Mouse (Mus musculus) T-helper 1 cell (primary cell): ENCODE measurements at regions not wholly inside any gene's neighbourhood (a gene's known extent, or its start where the extent isn't known, plus 50 kb on each side); places are given as distances from the start of the nearest gene placed in this dataset.

Source experiments
- in situ Hi-C: fragments of 300-600 bp; cut with MboI, MseI; formaldehyde crosslinking; loops from one replicate; pipeline ENCODE4 v1.15.1; 2025; ENCODE audit warnings: high pct_unique_total_duplicates

DNA sequence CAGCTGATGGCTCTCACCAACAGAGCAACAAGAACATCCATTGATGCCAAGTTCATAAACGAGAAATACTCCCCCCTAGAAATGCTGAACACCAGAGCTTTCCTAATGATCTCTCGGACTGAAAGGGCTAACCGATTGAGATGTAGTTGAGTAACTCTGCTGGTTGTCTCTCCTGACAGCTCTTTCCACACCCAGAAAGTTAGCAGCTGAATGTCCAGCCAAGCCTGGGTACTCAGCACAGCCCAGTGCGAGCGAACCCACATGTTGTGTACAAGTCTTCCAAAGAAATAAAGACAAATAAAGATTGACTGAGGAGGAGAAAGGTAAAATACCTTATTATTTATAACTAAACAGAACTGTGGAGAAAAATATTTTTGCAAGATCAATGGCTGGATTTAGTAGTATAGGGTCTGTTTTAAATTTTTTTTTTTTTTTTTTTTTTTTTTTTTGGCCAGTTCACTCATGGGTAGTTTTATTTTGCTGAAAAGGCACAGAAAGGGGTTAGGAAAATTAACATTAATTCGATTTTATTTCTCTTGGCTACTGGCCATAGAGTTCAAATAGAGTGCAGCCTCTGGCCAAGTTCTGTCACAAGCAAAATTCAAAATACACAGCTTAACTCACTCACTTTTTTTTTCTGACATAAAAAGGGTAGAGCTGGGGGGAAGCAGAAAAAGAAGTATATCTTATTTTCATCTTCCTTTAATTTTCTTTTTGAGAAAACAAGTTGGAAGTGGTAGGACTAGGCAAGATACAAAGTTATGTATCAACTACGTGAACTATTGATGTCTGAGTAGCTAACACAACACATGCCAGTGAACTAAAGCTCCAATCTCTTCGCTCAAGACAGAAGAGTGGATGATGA is 261.2 kb upstream of the Npvf start:
- in situ Hi-C loops: no loop called here

DNA sequence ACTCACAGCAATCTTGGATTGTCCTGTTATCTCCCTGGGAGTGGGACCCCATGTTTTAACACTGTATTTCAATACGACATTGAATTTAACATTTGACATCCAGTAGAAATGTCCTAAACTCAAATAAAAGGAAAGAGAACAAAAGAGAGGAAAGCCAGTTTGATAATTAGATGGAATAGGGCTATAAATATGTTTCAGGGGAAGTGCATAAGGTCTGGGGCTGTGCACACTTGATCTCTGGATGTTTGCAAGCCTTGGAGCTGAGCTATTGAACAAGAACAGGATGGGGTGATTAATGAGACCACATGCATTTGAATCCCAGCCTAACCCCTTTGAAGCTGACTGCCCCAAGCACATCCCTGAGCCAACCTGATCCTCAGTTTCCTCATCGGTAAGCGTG is 264.0 kb upstream of the Npvf start:
- in situ Hi-C loops: no loop called here

DNA sequence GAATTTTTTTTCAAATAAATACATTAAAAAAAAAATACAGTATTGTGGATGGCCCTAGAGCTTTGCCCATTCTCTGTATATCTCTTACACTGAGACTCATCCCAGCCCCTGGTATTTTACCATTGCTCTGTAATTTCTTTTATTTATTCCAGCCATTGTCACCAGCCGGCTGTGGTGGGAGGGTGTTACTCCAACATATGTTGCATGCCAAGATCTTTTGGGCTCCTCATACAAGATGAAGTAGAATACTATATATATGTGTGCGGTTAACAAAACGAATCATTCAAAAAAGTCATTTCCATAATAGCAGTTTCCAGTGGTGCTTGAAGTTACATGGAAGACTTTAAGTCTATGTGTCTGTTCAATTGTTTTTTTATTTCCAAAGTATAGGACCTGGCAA is 268.0 kb upstream of the Npvf start:
- in situ Hi-C loops: no loop called here

DNA sequence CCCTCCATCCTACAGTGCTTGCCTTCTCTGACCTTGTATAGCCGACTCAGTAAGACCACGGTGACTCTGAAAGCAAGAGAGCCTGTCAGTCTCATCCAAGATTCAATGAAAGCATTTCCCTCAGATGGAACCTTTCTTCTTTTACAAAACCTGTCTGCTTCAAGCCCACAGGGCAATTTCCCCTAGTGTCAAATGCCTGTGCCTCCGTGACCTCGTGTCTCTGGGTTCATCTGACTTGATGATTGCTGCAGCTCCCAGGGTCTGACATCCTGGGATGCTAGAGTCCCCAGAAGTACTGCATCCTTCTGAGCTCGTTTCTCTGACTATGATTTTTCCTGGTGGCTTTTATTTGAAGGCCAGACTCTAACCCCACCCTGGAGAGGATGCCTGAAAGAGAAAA is 270.3 kb upstream of the Npvf start:
- in situ Hi-C loops: no loop called here

DNA sequence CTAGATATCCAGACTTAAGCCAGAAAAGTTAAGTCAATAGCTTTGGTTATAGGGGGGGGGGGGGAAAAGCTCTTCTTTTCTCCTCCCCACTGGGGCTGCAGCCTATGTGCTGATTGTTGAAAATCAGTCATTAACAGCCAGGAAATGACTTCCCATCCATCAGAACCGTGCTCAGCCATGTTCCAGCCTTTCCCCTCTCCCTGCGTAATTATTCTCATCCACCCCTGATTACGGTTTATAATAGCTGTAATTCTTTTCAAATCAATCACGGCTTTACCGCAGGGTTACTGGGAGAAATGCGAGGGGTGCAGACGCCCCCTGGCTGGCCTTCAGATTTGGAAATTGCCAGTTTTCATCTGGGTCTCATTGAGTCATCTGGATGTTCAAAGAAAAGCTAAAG is 270.8 kb upstream of the Npvf start:
- in situ Hi-C loops: no loop called here

DNA sequence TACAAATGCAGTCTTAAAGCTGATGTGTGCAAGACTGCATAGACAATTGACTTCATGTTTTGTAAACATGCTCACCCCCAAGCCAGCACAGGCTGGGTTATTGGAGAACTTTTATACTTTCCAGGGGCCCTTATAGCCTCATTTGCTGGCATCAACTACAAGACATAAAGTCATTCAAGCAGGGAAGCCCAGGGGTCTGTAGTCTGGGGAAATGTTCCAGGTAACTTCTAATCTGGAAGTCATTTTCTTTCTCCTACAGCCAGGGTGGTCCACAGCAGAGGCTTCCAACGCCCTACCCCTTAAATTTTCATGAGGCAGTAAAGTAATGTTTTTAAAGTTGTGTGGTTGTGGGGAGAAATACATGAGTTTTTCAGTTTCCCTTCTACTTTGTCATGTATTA is 272.1 kb upstream of the Npvf start:
- in situ Hi-C loops: no loop called here

DNA sequence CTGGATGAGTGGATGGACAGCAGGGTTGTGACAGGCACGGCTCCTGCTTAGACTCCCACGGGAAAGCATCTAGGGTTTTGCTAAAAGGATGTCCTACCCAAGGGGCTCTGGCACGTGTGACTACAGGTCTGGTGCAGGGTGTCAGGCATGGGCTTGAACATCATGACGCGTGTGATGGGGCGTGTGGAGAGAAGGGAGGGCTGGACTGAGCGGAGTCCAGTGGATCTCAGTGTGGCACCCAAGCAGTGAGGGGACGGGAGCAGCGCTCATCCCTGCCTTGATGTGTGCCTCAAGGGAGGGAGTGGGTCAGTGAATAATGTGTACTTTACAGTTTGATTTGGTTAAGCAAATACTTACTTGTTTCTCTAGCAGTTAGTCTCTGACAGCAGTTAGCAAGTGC is 275.3 kb upstream of the Npvf start:
- in situ Hi-C loops: no loop called here

DNA sequence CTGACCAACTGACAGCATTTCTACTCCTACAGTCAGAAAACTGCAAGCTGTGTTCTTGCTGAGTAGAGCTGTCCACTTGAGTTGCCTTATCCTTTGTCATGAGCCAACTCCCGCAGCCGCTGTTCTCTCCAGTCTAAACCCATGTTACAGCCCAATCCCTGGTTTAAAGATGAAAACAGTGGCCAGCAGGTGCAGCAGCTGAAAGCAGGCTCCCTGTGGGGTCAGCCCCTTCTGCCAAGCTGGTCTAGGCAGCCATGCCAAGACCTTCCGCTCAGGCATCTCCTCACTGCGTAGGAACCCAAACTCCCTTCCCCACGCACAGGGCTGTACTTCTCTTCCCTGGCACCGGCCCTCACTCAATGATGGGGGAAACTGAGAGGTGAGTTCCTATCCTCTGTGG is 279.3 kb upstream of the Npvf start:
- in situ Hi-C loops: loop anchor here (5.0 kb wide), 2 partner anchors 121 to 234 kb away; no protein-coding TSS in a partner anchor

DNA sequence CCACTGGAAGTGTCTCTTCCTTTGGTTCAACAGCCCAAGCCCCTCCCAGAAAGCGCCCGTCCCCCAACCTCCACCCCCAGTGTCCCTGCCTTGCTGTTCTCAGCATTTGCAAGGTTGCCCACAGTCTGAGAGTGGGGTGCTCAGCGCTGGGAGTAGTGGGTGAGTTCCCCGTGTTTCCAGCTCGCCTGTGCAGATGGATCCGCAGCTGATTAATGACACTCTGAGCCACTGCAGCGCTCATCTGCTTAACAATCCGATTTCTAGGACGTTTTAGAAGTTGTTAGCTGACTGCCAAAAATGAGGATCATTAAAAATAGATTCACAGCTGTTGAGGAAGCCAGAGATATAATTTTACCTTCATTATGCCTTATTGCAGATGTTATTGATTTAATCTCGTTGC is 280.0 kb upstream of the Npvf start:
- in situ Hi-C loops: loop anchor here (5.0 kb wide), 2 partner anchors 122 to 233 kb away; no protein-coding TSS in a partner anchor

DNA sequence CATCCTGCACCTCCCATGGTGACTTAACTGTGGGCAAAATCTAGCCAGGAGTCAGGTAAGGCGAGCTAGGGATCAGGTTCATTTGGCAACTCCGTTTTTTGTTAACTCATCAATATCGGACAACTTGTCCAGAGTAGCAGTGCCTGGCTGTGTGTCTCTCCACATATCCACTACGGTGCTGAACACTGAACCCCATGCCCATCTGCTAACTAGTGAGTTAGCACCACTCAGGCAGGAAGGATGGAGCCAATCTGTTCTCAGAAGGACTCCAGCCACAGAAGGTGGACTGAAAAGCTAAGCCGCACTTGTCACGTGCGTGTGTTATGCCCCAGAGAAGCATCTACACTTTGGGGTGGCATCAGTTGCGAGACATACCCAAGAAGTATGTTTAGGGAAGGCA is 282.1 kb upstream of the Npvf start:
- in situ Hi-C loops: loop anchor here (5.0 kb wide), 1 partner anchor 254 kb away; no protein-coding TSS in a partner anchor

DNA sequence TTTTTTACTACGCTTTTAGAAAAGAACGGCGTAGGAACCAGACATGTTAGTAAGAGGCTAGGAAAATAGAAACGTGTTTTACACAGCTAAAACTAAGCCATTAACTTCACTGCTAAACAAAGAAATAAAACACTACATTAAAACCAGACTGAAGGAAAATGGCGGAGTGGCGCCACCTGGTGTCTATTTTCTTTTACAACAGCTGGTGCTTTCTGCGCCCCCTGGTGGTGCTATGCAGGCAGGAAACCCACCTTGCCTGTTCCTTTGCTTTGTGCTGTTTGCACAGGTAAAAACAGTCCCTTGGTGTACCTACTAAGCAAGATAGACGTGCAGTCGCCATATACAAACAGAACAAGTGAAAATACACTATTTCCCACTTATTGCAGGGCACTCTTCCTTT is 282.9 kb upstream of the Npvf start:
- in situ Hi-C loops: loop anchor here (5.0 kb wide), 1 partner anchor 255 kb away; no protein-coding TSS in a partner anchor

DNA sequence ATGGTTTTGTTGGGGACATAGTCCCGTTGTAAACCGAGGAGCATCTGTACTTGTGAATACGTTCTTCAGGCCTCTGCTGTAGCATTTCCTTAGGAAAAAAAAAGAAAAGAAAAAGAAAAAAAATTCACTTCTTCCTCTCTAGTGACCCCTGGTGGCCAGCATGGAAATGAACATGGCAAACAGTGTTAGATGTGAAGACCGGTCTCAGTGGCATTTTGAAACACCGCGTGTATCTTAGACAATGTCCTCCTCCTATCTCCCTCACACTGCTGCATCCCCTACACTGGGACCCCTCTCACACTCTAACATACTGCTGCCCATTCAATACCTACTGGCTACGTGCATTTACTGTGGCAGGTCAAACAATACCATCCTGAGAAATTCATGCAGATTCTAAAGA is 284.6 kb upstream of the Npvf start:
- in situ Hi-C loops: loop anchor here (5.0 kb wide), 1 partner anchor 257 kb away; no protein-coding TSS in a partner anchor

DNA sequence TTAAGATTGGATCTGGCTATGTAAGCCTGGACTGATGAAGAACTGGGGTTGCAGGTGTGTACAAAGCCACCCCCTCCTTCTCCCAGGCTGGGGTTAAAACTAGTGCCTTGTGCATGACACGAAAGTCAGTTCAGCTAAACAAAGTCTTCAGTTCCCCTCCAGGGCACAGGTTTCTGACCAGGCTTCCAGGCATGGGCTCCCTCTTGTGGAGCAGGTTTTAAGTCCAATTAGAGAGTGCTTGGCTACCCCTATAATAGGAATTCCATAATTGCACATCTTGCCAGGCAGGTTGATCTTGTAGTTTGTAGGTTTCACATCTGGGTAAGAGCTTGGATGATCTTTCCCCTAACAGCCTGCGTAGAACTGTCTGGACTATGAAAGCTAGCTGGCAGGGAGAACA is 285.2 kb upstream of the Npvf start:
- in situ Hi-C loops: loop anchor here (5.0 kb wide), 1 partner anchor 257 kb away; no protein-coding TSS in a partner anchor

DNA sequence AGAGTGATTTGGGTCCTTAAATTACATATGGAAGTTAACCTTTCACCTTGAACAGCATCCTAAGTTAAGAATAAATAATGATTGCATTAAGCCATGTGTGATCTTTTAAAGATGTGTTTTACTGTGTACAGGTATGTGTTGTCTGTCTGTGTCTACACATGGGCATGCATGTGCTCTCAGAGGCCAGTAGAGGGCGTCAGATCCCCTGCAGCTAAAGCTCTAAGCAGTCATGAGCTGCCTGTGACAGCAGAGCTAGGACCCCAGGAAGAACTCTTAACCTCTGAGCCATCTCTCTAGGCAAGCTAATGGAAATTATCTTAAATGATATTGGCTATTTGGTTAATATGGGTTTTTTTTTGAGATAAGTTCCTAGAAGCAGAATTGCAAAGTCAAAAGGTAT is 285.9 kb upstream of the Npvf start:
- in situ Hi-C loops: no loop called here

DNA sequence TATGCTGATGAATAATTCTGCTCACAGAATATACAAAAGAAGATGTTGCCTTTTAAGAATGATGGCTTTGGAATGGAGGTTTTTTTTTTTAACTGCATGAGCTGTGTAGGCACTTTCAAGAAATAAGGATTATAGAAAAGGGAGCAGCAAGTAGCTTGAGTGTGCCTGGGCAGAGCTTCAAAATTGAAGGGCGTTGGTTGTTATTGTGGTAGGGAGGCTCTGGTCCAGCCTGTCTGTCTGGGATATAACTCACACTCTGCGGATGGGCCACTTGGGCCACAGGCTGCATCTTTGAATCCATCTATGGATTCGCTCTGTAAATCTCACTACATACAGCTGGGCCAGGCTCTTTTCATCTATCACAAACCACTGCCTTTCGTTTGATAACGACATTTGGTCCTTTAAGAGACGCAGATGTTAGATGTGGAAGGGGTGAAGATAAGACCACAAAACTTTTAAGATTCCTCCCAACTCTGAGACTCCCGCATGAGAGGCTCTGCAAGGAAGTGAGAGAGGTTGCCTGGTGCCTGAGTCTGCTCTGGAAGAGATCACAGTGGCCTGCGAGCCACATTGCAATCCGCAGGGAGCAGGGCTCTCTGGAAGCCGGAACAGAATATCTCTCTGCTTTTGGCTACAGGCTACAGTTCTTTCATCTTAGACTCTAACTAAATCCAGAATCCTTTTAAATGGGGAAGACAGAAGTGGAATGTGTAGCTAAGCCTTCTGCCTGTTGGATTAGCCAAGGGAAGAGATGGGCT is 286.6 kb upstream of the Npvf start:
- in situ Hi-C loops: no loop called here

DNA sequence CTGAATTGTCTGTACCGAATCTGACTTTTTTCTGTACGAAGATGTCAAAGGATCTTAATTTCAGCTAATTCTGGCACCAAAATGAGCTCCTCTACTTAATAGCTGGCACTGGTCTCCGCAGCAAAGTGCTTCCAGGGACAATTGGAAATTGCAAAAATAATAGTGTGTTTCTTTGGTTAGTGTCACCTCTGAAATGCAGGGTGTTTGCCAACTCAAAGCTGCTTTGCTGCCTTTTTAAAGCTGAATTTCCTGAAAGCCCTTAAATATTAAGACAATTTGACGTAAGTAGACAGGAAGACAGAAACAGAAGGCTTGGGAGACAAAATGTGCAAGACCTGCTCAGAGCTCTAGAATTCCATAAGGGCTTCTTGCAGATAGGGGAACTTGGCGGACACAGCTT is 288.5 kb upstream of the Npvf start:
- in situ Hi-C loops: no loop called here

DNA sequence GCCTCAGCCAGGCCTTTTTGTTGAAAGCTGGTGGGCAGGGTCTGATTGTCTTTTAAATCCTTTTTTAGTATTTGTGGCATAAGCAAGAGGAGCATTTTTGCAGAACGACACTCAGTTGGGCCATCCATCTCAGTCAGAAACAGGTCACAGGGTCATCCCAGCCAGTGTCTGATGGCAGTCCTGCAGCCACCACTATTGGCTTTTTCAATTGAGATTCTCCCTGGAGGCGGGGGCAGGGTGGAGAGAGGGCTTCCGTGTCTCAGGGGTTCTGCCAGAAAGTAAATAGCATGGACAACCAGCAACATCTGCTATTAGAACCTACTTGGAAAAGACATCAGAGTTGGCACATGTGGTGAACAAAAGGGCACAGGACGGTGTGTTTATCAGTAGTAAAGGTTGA is 293.8 kb upstream of the Npvf start:
- in situ Hi-C loops: no loop called here

DNA sequence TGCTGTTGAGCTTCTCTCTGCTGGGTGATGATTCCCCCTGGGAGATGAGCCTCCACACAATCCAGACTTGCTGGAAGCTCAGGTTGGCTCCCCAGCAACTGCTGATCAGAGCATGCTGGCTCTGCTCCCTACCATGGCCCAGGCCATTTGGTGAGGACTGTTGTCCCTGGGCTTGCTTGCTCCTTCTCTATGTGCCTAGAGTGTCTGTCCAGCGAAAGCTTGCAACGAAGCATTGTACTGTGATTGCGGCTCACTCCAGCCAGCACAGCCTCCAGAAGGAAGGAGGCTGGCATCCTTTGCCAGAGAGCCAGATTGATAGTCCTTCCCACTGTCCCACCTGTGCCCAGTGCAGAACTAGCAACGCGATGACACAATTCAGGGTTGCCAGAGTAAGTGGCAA is 295.1 kb upstream of the Npvf start:
- in situ Hi-C loops: no loop called here

DNA sequence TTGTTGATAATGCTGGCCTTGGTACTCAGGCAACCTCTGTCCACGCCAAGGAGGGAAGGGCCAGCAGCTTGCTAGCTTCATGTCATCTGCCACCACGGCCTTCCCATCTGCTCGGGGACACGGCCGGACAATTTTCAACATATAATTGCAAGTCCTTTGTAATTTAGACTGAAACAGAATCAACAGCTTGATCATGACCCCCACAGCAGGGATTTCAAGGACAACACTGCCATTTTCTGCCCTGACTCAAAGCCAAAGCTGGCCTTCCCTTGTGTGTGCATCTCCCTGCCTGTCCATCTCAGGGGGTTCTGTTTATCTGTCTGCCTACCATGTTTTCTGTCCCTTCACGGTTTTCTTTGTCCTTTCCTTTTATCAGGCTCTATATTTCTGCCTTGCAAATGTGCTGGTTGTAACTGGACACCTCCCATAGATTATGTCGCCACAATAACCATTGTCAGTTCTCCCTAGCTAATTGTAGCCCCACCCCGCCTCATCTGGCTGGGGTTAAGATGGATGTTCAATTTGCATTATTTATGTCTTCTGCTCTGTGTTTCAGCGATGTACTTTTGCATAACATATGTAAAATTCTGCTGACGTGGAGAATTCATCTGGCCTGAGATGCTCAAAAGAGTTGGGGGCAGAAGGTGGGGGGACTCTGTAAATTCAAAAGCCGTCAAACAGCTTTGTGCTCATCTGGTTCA is 295.8 kb upstream of the Npvf start:
- in situ Hi-C loops: no loop called here

DNA sequence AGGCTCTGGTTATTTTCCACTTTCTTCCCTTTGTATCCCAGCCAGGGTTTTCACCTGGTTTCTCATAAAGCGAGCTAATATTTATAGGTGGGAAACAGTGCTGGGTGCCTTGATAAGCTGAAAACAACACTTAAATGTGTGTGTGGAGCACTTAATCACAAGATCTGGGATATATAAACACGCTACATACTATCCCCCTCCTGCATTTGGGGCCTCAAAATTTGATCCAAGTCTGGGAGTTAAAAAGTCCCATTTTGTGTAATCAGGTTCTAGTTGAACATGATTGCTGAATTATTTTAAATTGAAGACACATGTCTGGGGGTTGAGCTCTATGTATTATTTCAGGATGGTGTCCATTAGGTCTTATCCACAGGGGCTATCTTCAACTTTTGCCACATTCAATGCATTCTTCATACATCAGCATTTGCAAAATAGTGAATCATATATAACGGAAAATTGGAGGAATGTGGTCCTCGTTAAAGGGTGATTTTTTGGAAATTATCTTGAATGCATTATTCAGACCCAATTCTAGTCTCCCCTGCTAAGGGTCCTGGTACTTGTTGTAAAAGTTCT is 303.2 kb upstream of the Npvf start:
- in situ Hi-C loops: no loop called here

DNA sequence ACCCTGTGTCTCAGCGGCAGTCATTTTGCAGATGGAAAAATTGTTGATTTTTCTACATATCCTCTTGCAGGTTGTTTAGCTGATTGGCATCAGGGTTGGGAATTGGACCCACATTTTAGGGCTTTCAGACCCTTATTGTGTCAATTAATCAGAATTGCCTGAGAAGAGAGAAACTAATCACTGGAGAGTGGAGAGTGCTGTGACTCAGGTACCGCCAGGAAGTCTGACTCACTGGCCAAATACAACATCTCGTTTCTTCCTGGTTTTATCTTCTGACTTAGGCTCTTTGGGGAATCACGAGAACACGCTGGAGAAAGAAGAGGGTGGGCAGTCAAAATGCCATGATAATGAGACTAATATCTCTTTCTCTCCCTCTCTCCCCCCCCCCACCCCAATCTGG is 306.1 kb upstream of the Npvf start:
- in situ Hi-C loops: no loop called here

DNA sequence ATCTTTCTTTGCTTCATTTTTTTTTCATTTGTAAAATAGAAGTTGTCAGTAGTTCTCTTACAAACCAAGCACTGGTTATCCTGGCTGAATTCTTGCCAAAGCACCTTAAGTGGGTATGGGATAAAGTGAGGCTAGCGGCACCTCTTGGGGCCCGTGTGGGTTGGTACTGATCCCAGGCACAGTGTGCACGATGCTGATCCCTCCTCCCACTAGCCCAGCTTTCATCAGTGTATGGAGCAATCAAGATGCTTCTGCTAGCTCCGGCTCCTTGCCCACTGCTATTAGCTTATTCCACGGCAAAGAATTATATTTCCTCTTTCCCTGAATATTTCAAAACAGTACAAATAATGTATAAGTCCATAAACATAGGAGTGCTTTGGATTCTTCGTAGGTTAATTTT is 307.4 kb upstream of the Npvf start:
- in situ Hi-C loops: no loop called here
